Mouse (Mus musculus) brown adipose tissue, adult 24 weeks (tissue): Measurements from ENCODE around the gene F13a1. TPM values are rescaled to one million over a fixed set of nuclear protein-coding genes. Genes with fewer than 3 reads are reported as not detected.

ENCODE experiments used
- H3K27ac ChIP-seq: fragments of 200-500 bp; replicated peaks from 2 replicates; pipeline ENCODE4 v1.5.1; 2012; ENCODE audit warnings: low read depth, mild to moderate bottlenecking, low read length
- H3K4me1 ChIP-seq: fragments of 200-500 bp; 2 replicates; pipeline ENCODE4 v1.6.1; 2012; ENCODE audit warnings: low read length, mixed read lengths; ENCODE audit not compliant: control insufficient read depth, insufficient read depth, insufficient read length
- H3K4me3 ChIP-seq: fragments of 200-500 bp; 2 replicates; pipeline ENCODE4 v1.5.1; 2012; ENCODE audit warnings: low read depth, mild to moderate bottlenecking, low read length, moderate library complexity; ENCODE audit not compliant: insufficient read depth
- polyA plus RNA-seq: library from polyadenylated mRNA; stranded (reverse); fragments of >200 nt; gene quantifications from 2 replicates; pipeline ENCODE4 v1.2.4, GENCODE M21; 2012; ENCODE audit not compliant: missing spikeins, insufficient read depth, insufficient read length

F13a1 gene
- polyA plus RNA-seq, 1 experiment: 25.8 TPM

GRCm38 (mm10) chr13:37006224-37006623, 43.8 kb downstream of the F13a1 start:
- Histone ChIP-seq H3K27ac (no peak overlapping the region), H3K4me3 (no peak overlapping the region), H3K4me1 (no peaks in the 10 kb centered on the region)

GRCm38 (mm10) chr13:36999210-36999705, 50.8 kb downstream of the F13a1 start:
- Histone ChIP-seq H3K4me1 (no peaks in the 10 kb centered on the region), H3K27ac (no peak overlapping the region), H3K4me3 (no peak overlapping the region)

GRCm38 (mm10) chr13:36993593-36993992, 56.5 kb downstream of the F13a1 start:
- Histone ChIP-seq H3K4me1 (no peaks in the 10 kb centered on the region), H3K4me3 (no peak overlapping the region), H3K27ac (no peak overlapping the region)

GRCm38 (mm10) chr13:36988392-36988791, 61.7 kb downstream of the F13a1 start:
- H3K27ac ChIP-seq: no peak overlapping the region
- H3K4me1 ChIP-seq: no peaks in the 10 kb centered on the region
- H3K4me3 ChIP-seq: no peak overlapping the region

GRCm38 (mm10) chr13:36973016-36973415, 77.0 kb downstream of the F13a1 start:
- H3K4me3 ChIP-seq: no peak overlapping the region
- H3K27ac ChIP-seq: no peak overlapping the region

GRCm38 (mm10) chr13:36972226-36972625, 77.8 kb downstream of the F13a1 start:
- H3K4me3 ChIP-seq: no peak overlapping the region
- H3K27ac ChIP-seq: no peak overlapping the region
- H3K4me1 ChIP-seq: no peaks in the 10 kb centered on the region

More at GRCm38 (mm10) chr13:36973016-36973415, 77.0 kb downstream of the F13a1 start:
- no peaks in the 10 kb centered on the region for H3K4me1 ChIP-seq

GRCm38 (mm10) chr13:36962926-36963325, 87.1 kb downstream of the F13a1 start:
- no peaks in the 10 kb centered on the region for H3K4me1 ChIP-seq
- H3K27ac ChIP-seq: no peak overlapping the region
- no peak overlapping the region for H3K4me3 ChIP-seq

DNA sequence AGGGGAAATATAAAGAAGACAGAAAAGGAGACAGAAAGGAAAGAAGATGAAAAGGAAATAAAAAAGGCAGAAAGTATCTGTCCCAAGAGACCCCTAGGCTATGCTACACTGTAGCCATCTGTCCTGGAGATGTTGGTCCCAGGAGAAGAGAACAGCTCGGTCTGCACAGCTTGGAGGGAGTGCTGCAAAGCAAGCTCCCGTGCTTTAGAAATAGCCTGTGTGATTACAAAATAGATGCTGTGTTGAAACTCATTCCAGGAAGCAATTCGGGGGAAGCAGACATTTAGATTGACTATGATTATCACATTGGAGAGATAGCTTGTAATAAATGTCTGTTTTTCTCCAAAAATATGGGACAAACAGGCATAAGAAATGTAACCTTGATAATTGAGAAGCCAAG, 91.0 kb downstream of the F13a1 start:
- Histone ChIP-seq H3K4me1 (no peaks in the 10 kb centered on the region), H3K4me3 (no peak overlapping the region), H3K27ac (no peak overlapping the region)

- Histone ChIP-seq H3K4me1 (no peaks in the 10 kb centered on the region), H3K27ac (no peak overlapping the region)
Observed at GRCm38 (mm10) chr13:36954937-36955336, 95.1 kb downstream of the F13a1 start.

DNA sequence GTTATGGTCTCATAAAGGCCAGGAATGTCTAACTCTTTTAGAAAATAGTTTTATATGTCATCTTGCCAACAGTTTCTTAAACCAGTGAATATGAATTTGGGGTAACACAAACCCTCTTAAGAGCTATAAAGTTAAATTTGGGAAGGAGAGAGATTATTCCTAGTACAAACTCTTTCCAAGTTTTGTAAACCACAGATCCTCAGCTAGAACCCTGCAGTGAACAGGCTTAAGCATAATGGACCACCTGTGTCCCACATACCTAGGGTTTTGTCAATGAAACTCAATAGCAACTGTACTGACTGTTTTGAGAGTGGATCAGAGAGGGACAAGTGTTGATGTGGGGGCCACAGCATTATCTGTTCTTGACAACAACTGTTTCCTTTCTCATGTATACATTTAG, 96.4 kb downstream of the F13a1 start:
- Histone ChIP-seq H3K4me1 (no peaks in the 10 kb centered on the region), H3K4me3 (no peak overlapping the region), H3K27ac (no peak overlapping the region)

More at GRCm38 (mm10) chr13:36954937-36955336, 95.1 kb downstream of the F13a1 start:
- H3K4me3 ChIP-seq: no peak overlapping the region

GRCm38 (mm10) chr13:36941891-36942290, 108.2 kb downstream of the F13a1 start:
- H3K4me3 ChIP-seq: no peak overlapping the region
- no peak overlapping the region for H3K27ac ChIP-seq
- H3K4me1 ChIP-seq: no peaks in the 10 kb centered on the region

GRCm38 (mm10) chr13:36932066-36932465, 118.0 kb downstream of the F13a1 start:
- Histone ChIP-seq H3K27ac (no peak overlapping the region), H3K4me3 (no peak overlapping the region), H3K4me1 (no peaks in the 10 kb centered on the region)

DNA sequence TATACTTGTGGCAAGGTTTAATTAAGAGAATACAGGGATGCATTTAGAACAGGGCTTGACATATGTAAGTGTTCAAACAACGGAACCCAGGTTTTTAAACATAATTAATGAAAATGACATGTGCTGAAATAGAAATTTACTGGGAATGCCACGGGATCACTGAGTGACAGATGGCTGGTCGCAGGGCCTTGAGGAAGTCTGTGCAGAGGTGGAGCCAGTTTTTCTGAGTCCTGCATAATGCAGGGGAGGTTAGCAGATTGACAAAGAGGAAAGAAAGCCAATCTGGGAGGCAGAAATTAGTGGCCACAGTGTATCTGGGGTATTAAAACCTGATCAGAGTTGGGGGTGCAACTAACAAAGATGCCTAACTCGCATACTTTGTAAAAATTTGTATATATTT, 130.3 kb downstream of the F13a1 start:
- no peak overlapping the region for H3K4me3 ChIP-seq
- H3K4me1 ChIP-seq: no peaks in the 10 kb centered on the region
- no peak overlapping the region for H3K27ac ChIP-seq

DNA sequence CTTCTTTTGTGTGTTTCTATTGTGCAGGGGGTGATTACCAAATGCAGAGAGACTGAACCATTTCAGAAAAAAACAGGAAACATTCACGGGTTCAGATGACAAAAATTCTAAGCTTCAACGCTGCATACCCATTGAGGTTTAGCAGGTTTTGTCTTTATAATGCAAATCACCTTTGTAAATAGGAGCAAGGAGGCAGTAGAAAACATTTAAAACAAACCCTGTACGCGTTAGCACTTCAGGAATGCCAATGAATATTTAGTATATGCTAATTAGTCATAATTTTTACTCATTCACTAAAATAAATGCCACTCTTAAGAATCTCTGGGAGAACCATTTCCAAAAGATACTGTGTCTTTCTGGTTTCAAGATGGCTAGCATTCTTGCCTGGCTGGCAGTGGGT, 146.2 kb downstream of the F13a1 start:
- no peak overlapping the region for H3K4me3 ChIP-seq
- no peak overlapping the region for H3K27ac ChIP-seq
- H3K4me1 ChIP-seq: no peaks in the 10 kb centered on the region

- Histone ChIP-seq H3K4me1 (no peaks in the 10 kb centered on the region), H3K27ac (no peak overlapping the region), H3K4me3 (no peak overlapping the region)
Observed at GRCm38 (mm10) chr13:36903447-36903846, 146.6 kb downstream of the F13a1 start.

- H3K4me3 ChIP-seq: no peak overlapping the region
- no peak overlapping the region for H3K27ac ChIP-seq
- H3K4me1 ChIP-seq: no peaks in the 10 kb centered on the region
Observed at GRCm38 (mm10) chr13:36901603-36902002, 148.4 kb downstream of the F13a1 start.

DNA sequence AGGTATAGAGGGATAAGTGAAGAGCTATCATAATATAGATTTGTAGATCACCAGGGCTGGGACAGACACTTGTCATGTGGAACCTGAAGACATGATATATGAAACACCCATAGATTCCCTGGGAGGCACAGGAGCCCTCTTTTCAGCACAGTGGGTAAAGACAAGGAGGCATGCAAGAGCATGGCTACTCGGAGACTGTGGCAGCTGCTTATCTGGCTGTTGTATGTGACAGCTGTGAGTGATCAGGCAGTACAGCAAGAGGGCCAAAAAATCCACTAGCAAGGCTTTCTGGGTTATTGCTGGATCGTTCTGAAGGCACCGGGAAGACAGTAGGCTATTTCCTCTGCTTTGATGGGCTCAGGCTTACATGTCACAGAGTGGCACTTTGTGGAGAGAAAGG, 149.0 kb downstream of the F13a1 start:
- H3K27ac ChIP-seq: no peak overlapping the region
- no peak overlapping the region for H3K4me3 ChIP-seq
- no peaks in the 10 kb centered on the region for H3K4me1 ChIP-seq
